Mouse (Mus musculus): ENCODE data around the gene Zkscan5. TPM values are rescaled to one million over a fixed set of nuclear protein-coding genes. Genes with fewer than 3 reads are reported as not detected.

Zkscan5 gene
- total and polyA plus RNA-seq, 2 experiments from 2014 or later, result 12.2 to 18.6 TPM

- ATAC-seq, result no peak
Measured at GRCm38 (mm10) chr5:145178461-145178980, 25.8 kb upstream of the Zkscan5 start.

DNA sequence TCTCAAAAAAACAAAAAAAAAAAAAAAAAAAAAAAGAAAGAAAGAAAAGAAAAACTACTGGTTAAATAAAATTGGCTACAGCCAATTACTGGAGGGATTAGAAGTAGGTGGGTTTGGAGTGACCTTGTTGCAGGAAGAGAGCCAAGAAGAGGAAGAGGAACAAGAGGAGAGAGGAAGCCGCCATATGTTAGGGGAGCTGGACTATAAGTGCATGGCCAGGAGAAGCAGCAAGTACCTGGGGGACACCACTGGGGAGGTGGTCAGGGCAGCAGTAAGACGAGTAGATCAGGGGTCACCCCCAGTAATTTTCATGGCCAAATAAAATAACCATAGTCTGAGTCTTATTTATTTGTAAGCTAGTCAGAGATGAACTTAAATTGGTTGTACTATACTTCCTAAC lies 19.1 kb upstream of the Zkscan5 start:
- no peak for ATAC-seq
- peaks cover 5% of the 10 kb centered on the region; the same call in 1 of the 2 replicates for H3K4me1 ChIP-seq (ENCODE audit: insufficient read depth)
- H3K9ac ChIP-seq, result no peak overlapping the region
- no peaks in the 10 kb centered on the region for H3K27me3 ChIP-seq (ENCODE audit: insufficient read depth, low read length)
- TF ChIP-seq CTCF (IDR thresholded peaks at IDR 0.05; ENCODE audit: low read depth), result no peak
- no peaks in the 10 kb centered on the region for H3K9me3 ChIP-seq (ENCODE audit: low read length)
- no peak for DNase-seq
- no peak overlapping the region for H3K27ac ChIP-seq (ENCODE audit: low read depth, low read length)
- H3K4me2 ChIP-seq (ENCODE audit: low read depth), result no peak overlapping the region
- 91% methylated on average over 2 of the region's 2 CpGs for WGBS
- no peak overlapping the region for H3K4me3 ChIP-seq (ENCODE audit: low read depth, low read length)
- H3K36me3 ChIP-seq (ENCODE audit: insufficient read depth), result peaks cover 70% of the 10 kb centered on the region

More at GRCm38 (mm10) chr5:145178461-145178980, 25.8 kb upstream of the Zkscan5 start:
- no peak overlapping the region for H3K4me2 ChIP-seq (ENCODE audit: low read depth)
- no peaks in the 10 kb centered on the region for H3K4me1 ChIP-seq (ENCODE audit: insufficient read depth)
- peaks cover 92% of the 10 kb centered on the region for H3K36me3 ChIP-seq (ENCODE audit: insufficient read depth)
- H3K9ac ChIP-seq, result no peak overlapping the region
- no peaks in the 10 kb centered on the region for H3K9me3 ChIP-seq (ENCODE audit: low read length)
- no peak for DNase-seq
- 83% methylated on average over 18 of the region's 18 CpGs for WGBS
- no peaks in the 10 kb centered on the region for H3K27me3 ChIP-seq (ENCODE audit: insufficient read depth, low read length)
- H3K27ac ChIP-seq (ENCODE audit: low read depth, low read length), result no peak overlapping the region
- TF ChIP-seq CTCF (IDR thresholded peaks at IDR 0.05; ENCODE audit: low read depth), result no peak
- H3K4me3 ChIP-seq (ENCODE audit: low read depth, low read length), result no peak overlapping the region

DNA sequence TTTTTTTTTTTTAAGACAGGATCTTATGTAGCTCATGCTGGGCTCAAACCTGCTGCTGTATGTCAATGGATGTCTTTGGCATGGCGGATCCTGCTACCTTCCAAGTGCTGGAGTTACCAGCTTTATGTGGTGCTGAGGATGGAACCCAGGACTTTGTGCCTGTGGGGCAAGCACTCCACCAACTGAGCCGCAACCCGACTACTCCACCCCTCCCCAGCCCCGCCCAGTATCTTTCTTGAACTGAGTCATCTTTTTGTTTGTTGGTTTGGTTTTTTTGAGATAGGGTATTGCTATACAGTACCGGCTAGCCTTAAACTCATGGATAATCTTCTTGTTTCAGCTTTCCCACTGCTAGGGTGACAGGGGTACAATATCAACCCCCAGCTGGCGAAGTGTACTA lies 14.9 kb upstream of the Zkscan5 start:
- WGBS, result 93% methylated on average over 6 of the region's 6 CpGs
- ATAC-seq, result no peak

DNA sequence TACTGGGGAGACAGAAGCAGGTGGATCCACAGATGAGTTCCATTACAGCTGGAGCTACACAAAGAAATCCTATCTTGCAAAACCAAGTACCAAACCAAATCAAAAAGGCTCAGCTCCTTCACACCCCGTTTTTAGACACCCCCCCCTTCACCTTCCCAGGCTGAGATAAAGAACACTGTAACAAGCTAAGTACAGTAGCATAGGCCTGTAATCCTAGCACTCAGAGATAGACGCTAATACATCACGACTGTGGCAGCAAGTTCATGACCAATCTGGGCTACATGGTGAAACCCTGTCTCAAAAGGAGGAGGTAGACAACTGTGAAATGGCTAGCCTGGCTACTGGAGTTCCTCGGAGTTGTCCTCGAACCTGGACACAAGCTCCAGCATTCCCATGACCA lies 14.0 kb upstream of the Zkscan5 start:
- peaks cover 14% of the 10 kb centered on the region; the same call in 1 of the 2 replicates for H3K4me1 ChIP-seq (ENCODE audit: insufficient read depth)
- 51% methylated on average over 5 of the region's 5 CpGs for WGBS
- no peaks in the 10 kb centered on the region for H3K27me3 ChIP-seq (ENCODE audit: insufficient read depth, low read length)
- ATAC-seq, result no peak
- peak overlapping the region; percentile 84 for H3K4me2 ChIP-seq (ENCODE audit: low read depth)
- no peak for DNase-seq
- H3K9me3 ChIP-seq (ENCODE audit: low read length), result no peaks in the 10 kb centered on the region
- H3K9ac ChIP-seq, result peak overlapping the region; percentile 97
- no peak overlapping the region for H3K27ac ChIP-seq (ENCODE audit: low read depth, low read length)
- no peak for TF ChIP-seq CTCF (IDR thresholded peaks at IDR 0.05; ENCODE audit: low read depth)
- H3K36me3 ChIP-seq (ENCODE audit: insufficient read depth), result peaks cover 41% of the 10 kb centered on the region
- peak overlapping the region; percentile 77 for H3K4me3 ChIP-seq (ENCODE audit: low read depth, low read length)

More for the DNA sequence above, 14.9 kb upstream of the Zkscan5 start:
- Histone ChIP-seq H3K9ac (no peak overlapping the region), H3K27ac (ENCODE audit: low read depth, low read length) (no peak overlapping the region), H3K4me1 (ENCODE audit: insufficient read depth) (peaks cover 14% of the 10 kb centered on the region; the same call in 1 of the 2 replicates), H3K27me3 (ENCODE audit: insufficient read depth, low read length) (no peaks in the 10 kb centered on the region), H3K9me3 (ENCODE audit: low read length) (no peaks in the 10 kb centered on the region), H3K4me2 (ENCODE audit: low read depth) (no peak overlapping the region), H3K4me3 (ENCODE audit: low read depth, low read length) (no peak overlapping the region), H3K36me3 (ENCODE audit: insufficient read depth) (peaks cover 38% of the 10 kb centered on the region)
- TF ChIP-seq CTCF (IDR thresholded peaks at IDR 0.05; ENCODE audit: low read depth), result no peak
- DNase-seq, result no peak

GRCm38 (mm10) chr5:145190875-145191798 lies 13.2 kb upstream of the Zkscan5 start:
- Histone ChIP-seq H3K4me2 (ENCODE audit: low read depth) (peak overlapping the region; percentile 84), H3K9me3 (ENCODE audit: low read length) (no peaks in the 10 kb centered on the region), H3K36me3 (ENCODE audit: insufficient read depth) (peaks cover 40% of the 10 kb centered on the region), H3K27me3 (ENCODE audit: insufficient read depth, low read length) (no peaks in the 10 kb centered on the region), H3K4me1 (ENCODE audit: insufficient read depth) (peaks cover 14% of the 10 kb centered on the region; the same call in 1 of the 2 replicates), H3K27ac (ENCODE audit: low read depth, low read length) (peak overlapping the region; percentile 88), H3K9ac (peak overlapping the region; percentile 97), H3K4me3 (ENCODE audit: low read depth, low read length) (peak overlapping the region; percentile 77)
- DNase-seq (peak; percentile 93), ATAC-seq (peak; percentile 92)
- no peak for TF ChIP-seq CTCF (IDR thresholded peaks at IDR 0.05; ENCODE audit: low read depth)
- 2% methylated on average over 41 of the region's 41 CpGs for WGBS

- ATAC-seq, result no peak
- Histone ChIP-seq H3K27me3 (ENCODE audit: insufficient read depth, low read length) (no peaks in the 10 kb centered on the region), H3K27ac (ENCODE audit: low read depth, low read length) (peak within 1 kb of the TSS; percentile 88), H3K4me1 (ENCODE audit: insufficient read depth) (peaks cover 14% of the 10 kb centered on the region; the same call in 1 of the 2 replicates), H3K36me3 (ENCODE audit: insufficient read depth) (peaks cover 39% of the 10 kb centered on the region), H3K4me2 (ENCODE audit: low read depth) (peak within 1 kb of the TSS; percentile 84), H3K9ac (peak within 1 kb of the TSS; percentile 97), H3K4me3 (ENCODE audit: low read depth, low read length) (peak within 1 kb of the TSS; percentile 77), H3K9me3 (ENCODE audit: low read length) (no peaks in the 10 kb centered on the region)
- 75% methylated on average over 2 of the region's 2 CpGs for WGBS
- no peak for TF ChIP-seq CTCF (IDR thresholded peaks at IDR 0.05; ENCODE audit: low read depth)
- no peak for DNase-seq
Measured at GRCm38 (mm10) chr5:145191962-145192361, 12.4 kb upstream of the Zkscan5 start, which contains the start of gene Atp5j2. Gene Atp5j2, minus strand, starts transcription at chr5:145192062.

- Histone ChIP-seq H3K9me3 (ENCODE audit: low read length) (no peaks in the 10 kb centered on the region), H3K4me2 (ENCODE audit: low read depth) (peak overlapping the region; percentile 99; the same call in 1 of the 2 replicates), H3K27ac (ENCODE audit: low read depth, low read length) (no peak overlapping the region), H3K4me3 (ENCODE audit: low read depth, low read length) (no peak overlapping the region), H3K4me1 (ENCODE audit: insufficient read depth) (peaks cover 11% of the 10 kb centered on the region), H3K9ac (no peak overlapping the region), H3K36me3 (ENCODE audit: insufficient read depth) (peaks cover 20% of the 10 kb centered on the region), H3K27me3 (ENCODE audit: insufficient read depth, low read length) (no peaks in the 10 kb centered on the region)
- ATAC-seq, result no peak
- no peak for TF ChIP-seq CTCF (IDR thresholded peaks at IDR 0.05; ENCODE audit: low read depth)
- 78% methylated on average over 7 of the region's 7 CpGs for WGBS
- no peak for DNase-seq
Measured at GRCm38 (mm10) chr5:145200387-145200786, 4.0 kb upstream of the Zkscan5 start.

All from forebrain, postnatal 0 days (tissue).